Mouse (Mus musculus) ES-Bruce4 (cell line): Measurements from ENCODE around the gene Snd1.

Experiments
- CTCF ChIP-seq: IDR thresholded peaks from one replicate; pipeline ENCODE4 v1.8.1; 2011; ENCODE audit warnings: low read depth, low read length
- EP300 ChIP-seq: IDR thresholded peaks from 2 replicates; pipeline ENCODE4 v1.6.1; 2011; ENCODE audit warnings: low read depth, low read length; ENCODE audit not compliant: insufficient read depth
- POLR2A ChIP-seq: IDR thresholded peaks from one replicate; pipeline ENCODE4 v1.8.1; 2011; ENCODE audit warnings: low read length; ENCODE audit not compliant: insufficient read depth

DNA sequence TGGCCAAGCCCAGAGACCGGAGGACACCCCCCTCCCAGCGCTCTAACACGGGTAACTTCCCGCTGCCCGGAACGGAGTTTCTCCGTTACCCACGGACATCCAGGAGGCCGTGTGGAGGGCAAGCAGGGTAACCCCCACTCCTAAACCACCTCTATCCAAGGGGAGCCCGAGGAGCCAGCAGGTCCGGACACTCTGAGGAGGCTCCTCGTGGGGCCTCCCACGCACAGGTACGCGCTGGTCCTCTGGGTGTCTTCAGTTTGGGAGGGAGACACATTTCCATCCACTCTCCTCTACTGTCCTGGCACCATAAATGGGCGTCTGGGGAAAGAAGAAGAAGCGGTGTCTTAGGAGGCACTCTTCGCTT lies 506.6 kb downstream of the Snd1 start:
- TF ChIP-seq POLR2A (no peak), CTCF (no peak), EP300 (no peak)
